ENCODE assay signal across 10 mouse cellular contexts in genomic region chr2:166780980-166781578, GRCm38 (mm10). TPM values are rescaled to one million over a fixed set of nuclear protein-coding genes. Genes with fewer than 3 reads are reported as not detected.
A peak's percentile ranks its signal among the peaks of the same experiment; 100 is the strongest.
DNase-seq lines count a peak whose midpoint lies in the region; ATAC-seq and TF ChIP-seq lines count a peak whose summit lies in the region.
"Had no signal": no experiment of that assay in that cellular context is flagged by ENCODE, and none has a peak within 500 bp of the region (broad histone marks: within the 10 kb centered on the region; RNA-seq: fewer than 3 reads in every experiment).

No protein-coding gene starts in this region.

- no peaks in the 10 kb centered on the region for H3K4me1 ChIP-seq in intestine, postnatal 0 days (replicated peaks; ENCODE audit: control insufficient read depth, insufficient read depth, low read length)
- peaks cover 4% of the 10 kb centered on the region; the same call in 1 of the 2 replicates for H3K4me1 ChIP-seq in limb, embryonic 14.5 days (ENCODE audit: control insufficient read depth, insufficient read depth, low read length)
- peaks cover 23% of the 10 kb centered on the region for H3K4me1 ChIP-seq in neural tube, embryonic 13.5 days (replicated peaks)
- peaks cover 3% of the 10 kb centered on the region for H3K4me1 ChIP-seq in thymus, adult 2 months (replicated peaks; ENCODE audit: control insufficient read depth, insufficient read depth, low read length)

- no peak overlapping the region for H3K9ac ChIP-seq in intestine, postnatal 0 days (ENCODE audit: low read depth, low read length)
- H3K9ac ChIP-seq in limb, embryonic 14.5 days (ENCODE audit: low read depth, low read length, severe bottlenecking): no peak overlapping the region
- H3K9ac ChIP-seq in neural tube, embryonic 13.5 days: 0 out of 2 replicates have a peak overlapping the region, but pooled peaks have one; percentile 12
- H3K9ac ChIP-seq: embryonic facial prominence, embryonic 15.5 days; stomach, embryonic 15.5 days had no signal

- H3K4me2 ChIP-seq in intestine, postnatal 0 days (replicated peaks; ENCODE audit: low read depth): no peak overlapping the region
- H3K4me2 ChIP-seq in limb, embryonic 14.5 days (replicated peaks; ENCODE audit: low read depth, low read length, severe bottlenecking): no peak overlapping the region
- no peak overlapping the region for H3K4me2 ChIP-seq in neural tube, embryonic 13.5 days
- H3K4me2 ChIP-seq: embryonic facial prominence, embryonic 15.5 days; stomach, embryonic 15.5 days had no signal

- no peak overlapping the region for H3K27ac ChIP-seq in intestine, postnatal 0 days (ENCODE audit: low read depth, low read length)
- no peak overlapping the region for H3K27ac ChIP-seq in limb, embryonic 14.5 days (replicated peaks; ENCODE audit: low read depth, low read length)
- H3K27ac ChIP-seq in neural tube, embryonic 13.5 days (replicated peaks): no peak overlapping the region
- H3K27ac ChIP-seq in thymus, adult 2 months (ENCODE audit: control insufficient read depth, insufficient read depth, low read length): no peak overlapping the region
- H3K27ac ChIP-seq: embryonic facial prominence, embryonic 15.5 days; stomach, embryonic 15.5 days had no signal

- no peaks in the 10 kb centered on the region for H3K9me3 ChIP-seq in intestine, postnatal 0 days (ENCODE audit: control insufficient read depth)
- no peaks in the 10 kb centered on the region for H3K9me3 ChIP-seq in limb, embryonic 14.5 days (ENCODE audit: control insufficient read depth, low read length)
- no peaks in the 10 kb centered on the region for H3K9me3 ChIP-seq in neural tube, embryonic 13.5 days
- H3K9me3 ChIP-seq: embryonic facial prominence, embryonic 15.5 days; stomach, embryonic 15.5 days had no signal

- no peak overlapping the region for H3K4me3 ChIP-seq in intestine, postnatal 0 days (ENCODE audit: low read depth, low read length)
- H3K4me3 ChIP-seq in limb, embryonic 14.5 days (replicated peaks; ENCODE audit: low read length): no peak overlapping the region
- H3K4me3 ChIP-seq in neural tube, embryonic 13.5 days: no peak overlapping the region
- no peak overlapping the region for H3K4me3 ChIP-seq in thymus, adult 2 months (ENCODE audit: control insufficient read depth, insufficient read depth, low read length)
- H3K4me3 ChIP-seq: embryonic facial prominence, embryonic 15.5 days; stomach, embryonic 15.5 days had no signal

- H3K36me3 ChIP-seq in intestine, postnatal 0 days (ENCODE audit: control insufficient read depth, insufficient read depth): no peaks in the 10 kb centered on the region
- H3K36me3 ChIP-seq in limb, embryonic 14.5 days (ENCODE audit: control insufficient read depth, insufficient read depth, low read length): no peaks in the 10 kb centered on the region
- no peaks in the 10 kb centered on the region for H3K36me3 ChIP-seq in neural tube, embryonic 13.5 days
- H3K36me3 ChIP-seq in thymus, adult 2 months (ENCODE audit: control insufficient read depth, insufficient read depth, low read length): no peaks in the 10 kb centered on the region
- H3K36me3 ChIP-seq: embryonic facial prominence, embryonic 15.5 days; stomach, embryonic 15.5 days had no signal

- no peak for TF ChIP-seq POLR2A in limb, embryonic 14.5 days (IDR thresholded peaks at IDR 0.05; ENCODE audit: borderline replicate concordance, extremely low read depth, insufficient read depth, insufficient read length)
- TF ChIP-seq POLR2A in thymus, adult 2 months (IDR thresholded peaks at IDR 0.05; ENCODE audit: control insufficient read depth, extremely low read depth, insufficient read depth, low read length, poor library complexity): no peak

- H3K27me3 ChIP-seq in intestine, postnatal 0 days (replicated peaks; ENCODE audit: control insufficient read depth, insufficient read depth, low read length): no peaks in the 10 kb centered on the region
- H3K27me3 ChIP-seq in limb, embryonic 14.5 days (ENCODE audit: control insufficient read depth, insufficient read depth, low read length): no peaks in the 10 kb centered on the region; the same call in 1 of the 2 replicates
- no peaks in the 10 kb centered on the region for H3K27me3 ChIP-seq in neural tube, embryonic 13.5 days
- H3K27me3 ChIP-seq in thymus, adult 2 months (ENCODE audit: control insufficient read depth, insufficient read depth, low read length): no peaks in the 10 kb centered on the region
- H3K27me3 ChIP-seq: embryonic facial prominence, embryonic 15.5 days; stomach, embryonic 15.5 days had no signal

- DNase-seq in 3134 (ENCODE audit: extremely low read depth, insufficient read length, low spot score) (peak; percentile 22), NIH3T3 (ENCODE audit: low read depth) (peak; percentile 81)
- peak; percentile 90 for DNase-seq in cerebellum, postnatal 14 days
- DNase-seq in frontal cortex, postnatal 36 days (ENCODE audit: low spot score in 2 of 2): peak; percentile 78 to 87
- peak; percentile 63 for DNase-seq in limb, embryonic 14.5 days (ENCODE audit: low spot score)
- DNase-seq in thymus, adult 2 months: peak; percentile 86

- WGBS in intestine, postnatal 0 days: 14% methylated on average over 9 of the region's 9 CpGs
- WGBS in limb, embryonic 14.5 days: 15% methylated on average over 9 of the region's 9 CpGs
- WGBS in neural tube, embryonic 13.5 days: 10% methylated on average over 9 of the region's 9 CpGs
- 21% methylated on average over 9 of the region's 9 CpGs for WGBS in thymus, adult 2 months

- TF ChIP-seq CTCF in intestine, postnatal 0 days (IDR thresholded peaks at IDR 0.05; ENCODE audit: low read depth): peak; percentile 98
- peak; percentile 56; the same call in 1 of the 2 replicates for TF ChIP-seq CTCF in thymus, adult 2 months (IDR thresholded peaks at IDR 0.05; ENCODE audit: borderline replicate concordance, control insufficient read depth, extremely low read depth, insufficient read depth, low read length, poor library complexity)

- no peak for ATAC-seq in intestine, postnatal 0 days
- ATAC-seq in limb, embryonic 14.5 days (ENCODE audit: low FRiP score, low read depth): peak; percentile 27; the same call in 1 of the 2 replicates
- peak; percentile 32; the same call in 1 of the 2 replicates for ATAC-seq in neural tube, embryonic 13.5 days (ENCODE audit: low read depth)

RNA-seq across cellular contexts. Expression of gene Trp53rkb, which starts 11.3 kb away (rescaled TPM):
- 3.7 and 5.1 TPM in 2 replicates for polyA plus RNA-seq in intestine, postnatal 0 days (2015; fragmentation: Nextera tagmentation; extraction: Ambion mirVana)
- 7.7 and 10.3 TPM in 2 replicates for polyA plus RNA-seq in limb, embryonic 14.5 days (2012; rRNA removed)
- polyA plus RNA-seq in limb, embryonic 14.5 days (2014; fragmentation: Nextera tagmentation; extraction: Ambion mirVana): 8.0 and 10.8 TPM in 2 replicates
- polyA plus RNA-seq in neural tube, embryonic 13.5 days (2015; fragmentation: Nextera tagmentation; extraction: Ambion mirVana): 9.4 and 9.5 TPM in 2 replicates
- polyA plus RNA-seq in thymus, adult 2 months (2012; rRNA removed): 10.2 and 11.4 TPM in 2 replicates

RNA-seq across cellular contexts. Expression of gene Arfgef2, which starts 24.3 kb away (rescaled TPM):
- 6.1 and 6.5 TPM in 2 replicates for polyA plus RNA-seq in intestine, postnatal 0 days (2015; fragmentation: Nextera tagmentation; extraction: Ambion mirVana)
- 10.5 and 11.3 TPM in 2 replicates for polyA plus RNA-seq in limb, embryonic 14.5 days (2012; rRNA removed)
- 6.1 and 6.9 TPM in 2 replicates for polyA plus RNA-seq in limb, embryonic 14.5 days (2014; fragmentation: Nextera tagmentation; extraction: Ambion mirVana)
- polyA plus RNA-seq in neural tube, embryonic 13.5 days (2015; fragmentation: Nextera tagmentation; extraction: Ambion mirVana): 3.7 and 4.4 TPM in 2 replicates
- 18.7 and 20.0 TPM in 2 replicates for polyA plus RNA-seq in thymus, adult 2 months (2012; rRNA removed)

Comparison
In these comparisons a context has a peak if more than half of its experiments do, and no peak if none do; other contexts are left out.
1. DNase-seq: peak in every context shown above with its lines; median percentile 90 in cerebellum, postnatal 14 days; 86 in thymus, adult 2 months; 82 in frontal cortex, postnatal 36 days; 81 in NIH3T3; 63 in limb, embryonic 14.5 days; 22 in 3134.